Mouse (Mus musculus): ENCODE measurements at regions not wholly inside any gene's neighbourhood (a gene's known extent, or its start where the extent isn't known, plus 50 kb on each side); places are given as distances from the start of the nearest gene placed in this dataset.

GRCm38 (mm10) chr9:61859438-61859837 lies 54.9 kb downstream of the Rplp1 start:
- TF ChIP-seq POLR2A (IDR thresholded peaks at IDR 0.05; ENCODE audit: borderline replicate concordance, control insufficient read depth, low read depth, low read length) = no peak
- TF ChIP-seq CTCF (IDR thresholded peaks at IDR 0.05; ENCODE audit: control insufficient read depth, insufficient read depth, low read length) = no peak
